Mouse (Mus musculus) erythroblast, adult 5-6 weeks (primary cell): ENCODE measurements at regions not wholly inside any gene's neighbourhood (a gene's known extent, or its start where the extent isn't known, plus 50 kb on each side); places are given as distances from the start of the nearest gene placed in this dataset.

Source experiments
- ATAC-seq: replicated peaks from 2 replicates; pipeline ENCODE4 v1.8.0; 2016; ENCODE audit warnings: moderate number of reproducible peaks, mild to moderate bottlenecking, moderate TSS enrichment, inconsistent platforms; ENCODE audit not compliant: poor library complexity, low FRiP score, severe bottlenecking

- ATAC-seq = no peak
Observed at GRCm38 (mm10) chr2:8628007-8628406, 1118.6 kb upstream of the Celf2 start.

DNA sequence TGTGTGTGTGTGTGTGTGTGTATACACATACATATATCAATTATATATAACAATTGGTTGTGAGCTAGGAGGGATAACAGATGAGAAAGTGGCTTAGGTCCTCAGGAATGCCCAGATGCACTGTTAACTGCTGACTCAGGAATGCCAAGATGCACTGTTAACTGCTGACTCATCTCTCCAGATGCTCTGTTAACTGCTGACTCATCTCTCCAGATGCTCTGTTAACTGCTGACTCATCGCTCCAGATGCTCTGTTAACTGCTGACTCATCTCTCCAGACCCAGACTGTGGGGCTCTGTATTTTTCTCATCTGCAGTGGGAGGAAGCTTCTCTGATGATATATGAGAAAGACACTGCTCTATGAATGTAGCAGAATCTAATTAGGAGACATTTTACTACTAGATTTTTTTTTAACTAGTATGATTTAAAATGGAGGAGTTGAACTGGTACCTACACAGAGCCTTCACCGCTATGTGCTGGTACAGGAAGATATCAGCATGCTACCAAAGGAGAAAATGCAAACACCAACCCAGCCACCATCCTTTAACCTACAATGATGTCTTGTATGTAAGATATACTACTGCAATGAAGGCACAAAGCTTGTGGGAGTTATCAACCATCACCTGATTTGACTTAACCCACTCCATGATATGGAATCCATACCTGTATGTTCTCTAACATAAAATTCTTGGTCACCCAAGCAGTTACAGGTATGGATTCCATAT lies 1119.3 kb upstream of the Celf2 start:
- ATAC-seq = peak; percentile 86

- no peak for ATAC-seq
Observed at GRCm38 (mm10) chr2:8638082-8638481, 1128.7 kb upstream of the Celf2 start.

DNA sequence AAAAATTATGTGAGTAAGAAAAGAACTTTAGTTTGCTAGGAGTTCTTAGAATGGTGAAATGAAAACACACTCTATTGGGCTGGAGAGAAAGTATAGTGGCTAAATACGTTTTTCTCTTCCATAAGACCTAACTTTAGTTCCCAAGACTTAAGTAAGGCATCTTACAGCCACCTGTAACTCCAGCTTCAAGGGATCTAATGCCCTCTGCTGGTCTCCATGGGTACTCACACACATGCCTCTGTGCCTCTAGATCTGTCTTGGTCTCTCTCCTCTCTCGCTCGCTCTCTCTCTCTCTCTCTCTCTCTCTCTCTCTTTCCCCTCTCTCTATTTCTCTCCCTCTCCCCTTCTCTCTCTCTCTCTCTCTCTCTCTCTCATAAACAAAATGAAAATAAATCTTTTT lies 1129.9 kb upstream of the Celf2 start:
- no peak for ATAC-seq

DNA sequence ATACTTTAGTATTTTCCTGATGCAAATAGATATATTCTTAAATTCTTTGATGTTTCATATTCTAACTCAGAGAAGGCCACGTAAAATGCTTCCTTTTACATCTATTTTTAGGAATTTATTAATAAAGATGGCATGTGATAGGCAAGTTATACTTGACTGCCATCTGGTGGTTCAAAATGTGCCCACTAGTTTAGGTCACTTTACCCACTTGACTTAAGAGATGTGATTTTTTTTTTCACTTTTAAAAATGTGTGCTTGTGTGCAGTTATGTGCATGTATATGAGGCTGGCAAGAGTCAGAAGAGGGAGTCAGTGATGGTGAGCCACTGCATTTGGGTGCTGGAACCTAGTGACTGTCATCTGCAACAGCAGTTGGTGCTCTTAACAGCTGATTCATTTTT lies 1136.1 kb upstream of the Celf2 start:
- no peak for ATAC-seq

DNA sequence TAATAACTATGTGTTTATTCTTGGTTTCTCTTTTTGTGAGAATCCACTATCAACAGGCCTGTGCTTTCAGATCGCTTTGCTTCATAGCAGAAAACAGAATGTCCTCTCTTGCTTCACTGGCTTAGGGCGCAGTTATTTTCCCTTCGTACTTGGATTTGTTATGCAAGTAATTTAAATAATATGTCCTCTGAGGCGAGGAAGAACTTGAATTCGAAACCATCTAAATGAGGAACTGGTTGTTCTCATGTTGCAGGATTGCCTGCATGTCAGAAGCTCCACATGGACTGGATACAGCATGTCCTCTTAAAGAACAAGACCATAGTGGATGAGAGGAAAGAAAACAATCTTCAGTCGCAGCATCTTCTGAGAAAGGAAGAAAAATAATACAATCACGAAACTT lies 1151.2 kb upstream of the Celf2 start:
- ATAC-seq = no peak

GRCm38 (mm10) chr2:8673751-8674378 lies 1164.5 kb upstream of the Celf2 start:
- no peak for ATAC-seq

DNA sequence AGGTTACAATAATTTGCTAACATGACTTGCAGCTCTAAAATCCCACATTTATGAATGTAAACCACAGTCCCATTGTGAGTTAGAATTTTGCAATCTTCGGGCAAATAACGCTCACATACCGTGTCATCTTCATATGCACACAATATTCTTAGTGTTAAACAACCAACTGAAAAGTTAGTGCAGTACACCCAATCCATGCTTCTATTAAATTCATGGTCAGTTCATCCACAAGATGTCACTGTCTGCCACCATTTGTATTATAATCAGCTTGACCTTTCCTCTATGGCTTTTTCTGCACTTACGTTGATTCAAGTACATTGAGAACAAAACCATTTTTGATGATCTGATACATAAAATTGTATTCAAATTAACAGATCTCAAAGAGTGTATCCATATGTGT lies 1166.2 kb upstream of the Celf2 start:
- ATAC-seq = no peak

DNA sequence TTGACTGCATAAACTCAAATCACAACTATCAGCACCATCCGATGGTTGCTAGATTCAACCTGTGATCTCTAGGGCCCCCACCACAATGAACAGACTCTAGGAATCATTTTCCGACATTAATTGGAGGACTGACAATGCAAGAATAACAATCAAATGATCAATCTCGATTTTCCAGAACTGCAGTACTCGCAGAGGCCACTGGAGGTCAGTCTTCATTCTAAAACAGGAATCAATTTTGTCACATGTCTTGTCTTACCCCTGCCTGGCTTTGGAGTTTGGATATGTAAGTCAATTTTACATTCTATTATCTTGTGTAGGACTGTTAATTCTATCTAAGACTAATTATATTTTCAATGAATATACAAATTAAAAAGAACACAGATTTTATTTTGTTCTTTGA lies 1167.2 kb upstream of the Celf2 start:
- no peak; the same call in 1 of the 2 replicates for ATAC-seq

DNA sequence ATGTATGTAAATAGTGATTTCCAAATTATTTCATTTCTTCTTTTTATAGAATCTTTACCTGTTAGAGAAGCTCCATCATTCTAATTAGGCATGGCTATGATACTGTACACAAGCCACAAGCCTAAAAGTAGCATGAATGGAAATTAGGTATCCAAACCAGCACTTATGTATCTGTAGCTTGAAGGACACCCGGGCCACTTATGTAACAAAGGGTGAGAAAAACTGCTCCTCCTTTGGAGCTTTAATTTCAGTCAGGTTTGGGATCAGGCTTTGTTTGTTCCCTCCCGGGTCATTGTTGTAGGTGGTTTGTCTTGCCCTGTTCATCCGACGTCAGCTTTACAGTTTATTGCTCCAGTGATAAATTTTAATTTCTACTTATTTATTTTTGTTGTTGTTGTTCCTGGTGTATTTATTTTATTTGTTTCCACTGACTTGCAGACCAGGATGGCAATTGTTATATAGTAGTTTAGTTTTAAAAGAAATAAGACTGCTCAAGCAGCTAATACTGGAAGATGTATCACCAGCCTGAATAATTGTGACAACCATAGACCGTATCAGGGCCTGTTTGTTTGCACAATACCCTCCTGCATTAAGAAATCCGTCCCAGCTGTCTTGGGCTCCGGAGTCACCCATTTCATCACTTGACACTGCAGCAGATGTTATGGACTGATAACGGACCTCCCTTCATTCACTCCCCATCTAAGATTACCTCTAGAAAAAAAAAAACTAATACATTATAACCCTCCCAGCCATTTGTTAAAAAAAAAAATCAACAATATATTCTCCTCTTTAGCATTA lies 1181.7 kb upstream of the Celf2 start:
- ATAC-seq = no peak

GRCm38 (mm10) chr2:8729306-8729705 lies 1151.7 kb upstream of the 4930412O13Rik start:
- ATAC-seq = no peak

DNA sequence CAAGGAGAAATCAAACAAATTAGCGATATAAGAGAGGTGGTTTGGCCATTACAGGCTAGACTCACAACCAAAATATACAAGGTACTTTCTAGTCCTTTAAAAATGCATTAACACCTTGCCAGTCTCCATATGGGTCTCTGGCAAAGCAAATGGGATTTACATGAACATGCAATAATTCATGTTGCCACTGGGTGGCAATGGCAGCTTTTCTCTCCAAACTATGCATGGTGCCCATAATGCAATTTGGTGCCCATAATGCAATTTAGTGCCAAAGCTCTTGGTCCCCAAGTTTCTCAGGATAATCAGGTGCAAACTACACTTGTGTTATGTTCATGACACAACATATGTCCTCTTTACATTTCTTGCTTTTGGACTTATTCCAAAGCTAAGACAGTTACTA lies 1126.9 kb upstream of the 4930412O13Rik start:
- no peak for ATAC-seq

GRCm38 (mm10) chr2:8756546-8756945 lies 1124.5 kb upstream of the 4930412O13Rik start:
- ATAC-seq = no peak

DNA sequence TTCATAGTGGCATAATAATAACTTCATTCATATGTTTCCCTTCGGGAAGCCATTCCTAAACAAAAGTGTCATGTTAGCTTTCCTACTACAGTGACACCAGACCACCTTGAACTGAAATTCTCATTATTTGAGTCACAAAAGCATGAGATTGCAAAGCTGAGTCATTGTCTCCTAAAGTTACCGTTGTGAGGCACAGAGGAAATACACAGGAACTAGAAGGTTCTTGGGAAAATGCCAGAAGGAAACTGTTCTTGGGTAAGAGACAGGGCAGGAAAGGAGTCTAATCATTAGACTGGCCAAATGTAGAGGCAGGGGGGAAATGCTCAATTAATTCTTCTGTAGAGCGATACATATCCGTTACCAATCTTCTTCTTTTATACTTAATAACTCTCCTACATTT lies 1110.4 kb upstream of the 4930412O13Rik start:
- ATAC-seq = no peak

DNA sequence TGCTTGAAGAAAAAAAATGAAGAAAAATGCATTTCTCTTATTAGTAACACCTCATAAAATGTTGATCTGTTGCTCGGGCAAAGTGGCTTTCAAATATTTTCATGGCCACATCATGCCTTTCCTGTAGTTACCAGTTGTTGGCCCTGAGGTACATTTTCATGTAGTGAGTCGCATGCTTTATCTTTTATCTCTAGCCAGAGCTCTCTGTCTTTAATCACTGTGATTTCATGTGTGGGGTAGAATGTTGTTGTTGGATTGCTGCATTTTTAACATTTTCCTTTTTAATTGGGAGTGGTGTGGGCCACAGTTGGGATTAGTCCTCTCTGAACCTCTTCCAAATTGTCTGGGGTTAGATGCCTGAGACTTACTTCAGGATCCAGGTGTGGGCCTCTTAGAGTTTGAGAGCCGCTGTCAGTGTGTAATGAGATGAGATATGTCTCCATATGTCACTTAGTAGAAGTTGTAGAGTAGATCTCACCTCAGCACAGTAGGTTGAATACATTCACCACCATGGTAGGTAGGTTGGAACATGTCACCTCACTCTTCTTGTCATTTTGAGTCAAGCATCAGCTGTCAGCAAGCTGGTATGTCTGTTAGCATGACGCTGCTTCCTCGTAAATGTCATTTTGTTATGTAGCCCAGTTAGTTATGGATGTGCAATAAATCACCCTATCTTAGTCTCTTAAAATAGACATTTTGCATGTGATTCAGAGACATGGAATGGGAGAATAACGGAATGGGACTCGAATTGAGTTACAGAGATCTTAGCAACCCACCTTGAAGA lies 1099.7 kb upstream of the 4930412O13Rik start:
- ATAC-seq = no peak

DNA sequence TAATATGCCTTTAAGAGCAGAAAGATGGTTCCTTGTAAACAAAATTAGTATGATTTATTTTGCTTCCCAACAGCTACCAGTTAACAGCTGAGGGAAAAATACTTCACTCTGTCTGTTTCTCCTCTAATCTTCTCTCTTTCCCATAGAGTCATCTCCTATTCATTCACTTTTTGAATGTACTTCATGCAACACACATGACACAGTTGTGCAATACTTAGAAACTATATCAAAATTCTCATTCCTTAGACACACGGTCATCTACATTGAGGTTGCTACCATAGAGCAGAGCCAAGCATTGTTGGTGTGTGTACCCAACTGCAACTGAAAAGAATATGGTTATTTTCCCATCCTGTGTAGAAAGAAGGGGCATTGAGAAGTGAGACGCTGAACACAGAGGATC lies 1098.8 kb upstream of the 4930412O13Rik start:
- ATAC-seq = no peak

DNA sequence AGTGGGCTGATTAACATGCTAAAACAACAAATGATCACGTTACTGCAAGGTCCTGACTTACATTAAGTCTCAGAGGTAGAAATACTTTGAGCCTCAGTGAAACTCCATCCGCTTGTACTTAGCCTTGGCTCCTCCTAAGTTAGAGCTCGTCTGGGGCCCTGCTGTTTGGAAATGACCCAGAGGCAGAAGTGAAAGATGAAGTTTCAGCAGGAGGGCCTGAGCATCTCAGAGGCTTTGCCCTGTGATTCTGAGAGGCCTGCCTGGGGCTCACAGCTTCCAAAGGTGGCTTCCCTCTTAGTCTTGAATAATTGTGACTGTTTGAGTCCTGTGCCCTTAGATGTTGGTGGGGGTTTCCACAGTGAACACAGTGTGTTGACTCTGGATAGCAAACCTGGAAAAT lies 1079.0 kb upstream of the 4930412O13Rik start:
- no peak for ATAC-seq

GRCm38 (mm10) chr2:8809609-8810008 lies 1071.4 kb upstream of the 4930412O13Rik start:
- ATAC-seq = no peak

GRCm38 (mm10) chr2:8818127-8818526 lies 1062.9 kb upstream of the 4930412O13Rik start:
- no peak for ATAC-seq

GRCm38 (mm10) chr2:8825406-8825805 lies 1055.6 kb upstream of the 4930412O13Rik start:
- no peak for ATAC-seq
